Mouse (Mus musculus): ENCODE results near the gene Pam16.

The Pam16 gene

GRCm38 (mm10) chr16:4624481-4625110, at the start of gene Pam16:
TSS of gene Pam16 (minus strand) at chr16:4624988.
- peak; percentile 96 for DNase-seq (ENCODE audit: low spot score)

- DNase-seq (ENCODE audit: low spot score), result no peak
These were observed 49.3 kb upstream of the Pam16 start for GRCm38 (mm10) chr16:4674091-4674490.

- DNase-seq (ENCODE audit: low spot score), result no peak
These were observed 45.5 kb upstream of the Pam16 start for GRCm38 (mm10) chr16:4670317-4670716.

GRCm38 (mm10) chr16:4667190-4667808, 42.5 kb upstream of the Pam16 start:
- peak; percentile 97 for DNase-seq (ENCODE audit: low spot score)

GRCm38 (mm10) chr16:4665726-4666125, 40.9 kb upstream of the Pam16 start:
- DNase-seq (ENCODE audit: low spot score), result no peak

- no peak for DNase-seq (ENCODE audit: low spot score)
These were observed 39.0 kb upstream of the Pam16 start for GRCm38 (mm10) chr16:4663806-4664205.

- DNase-seq (ENCODE audit: low spot score), result no peak
These were observed 36.8 kb upstream of the Pam16 start for GRCm38 (mm10) chr16:4661605-4662004.

GRCm38 (mm10) chr16:4659326-4659725, 34.5 kb upstream of the Pam16 start:
- DNase-seq (ENCODE audit: low spot score), result no peak

- peak; percentile 84 for DNase-seq (ENCODE audit: low spot score)
These were observed 34.0 kb upstream of the Pam16 start for GRCm38 (mm10) chr16:4658781-4659245.

GRCm38 (mm10) chr16:4656571-4657081, 31.8 kb upstream of the Pam16 start:
- DNase-seq (ENCODE audit: low spot score), result no peak

- DNase-seq (ENCODE audit: low spot score), result peak; percentile 51
These were observed 31.2 kb upstream of the Pam16 start for GRCm38 (mm10) chr16:4655764-4656570.

- no peak for DNase-seq (ENCODE audit: low spot score)
These were observed 30.5 kb upstream of the Pam16 start for GRCm38 (mm10) chr16:4655251-4655734.

- DNase-seq (ENCODE audit: low spot score), result no peak
These were observed 29.9 kb upstream of the Pam16 start for GRCm38 (mm10) chr16:4654706-4655105.

- no peak for DNase-seq (ENCODE audit: low spot score)
These were observed 28.1 kb upstream of the Pam16 start for GRCm38 (mm10) chr16:4652707-4653416.

GRCm38 (mm10) chr16:4651624-4652023, 26.8 kb upstream of the Pam16 start:
- DNase-seq (ENCODE audit: low spot score), result peak; percentile 72

- DNase-seq (ENCODE audit: low spot score), result no peak
These were observed 26.3 kb upstream of the Pam16 start for GRCm38 (mm10) chr16:4651081-4651480.

GRCm38 (mm10) chr16:4650161-4650560, 25.4 kb upstream of the Pam16 start:
- DNase-seq (ENCODE audit: low spot score), result no peak

GRCm38 (mm10) chr16:4649692-4650091, 24.9 kb upstream of the Pam16 start:
- no peak for DNase-seq (ENCODE audit: low spot score)

GRCm38 (mm10) chr16:4649211-4649610, 24.4 kb upstream of the Pam16 start:
- no peak for DNase-seq (ENCODE audit: low spot score)

GRCm38 (mm10) chr16:4648416-4649023, 23.7 kb upstream of the Pam16 start:
- no peak for DNase-seq (ENCODE audit: low spot score)

- DNase-seq (ENCODE audit: low spot score), result no peak
These were observed 22.9 kb upstream of the Pam16 start for GRCm38 (mm10) chr16:4647651-4648141.

Measured in embryo, embryonic 10.5 days (tissue).